Mouse (Mus musculus) c-Kit-positive CD71-positive TER-119-positive erythroid progenitor cells, embryonic 14.5 days (primary cell): ENCODE results near the gene Nadk2.

Source experiments
- DNase-seq: peaks from one replicate; pipeline ENCODE4 v3.0.0-alpha.2; 2013; ENCODE audit warnings: low spot score

Nadk2 gene

GRCm38 (mm10) chr15:9130772-9131498 lies 59.9 kb downstream of the Nadk2 start:
- no peak for DNase-seq

GRCm38 (mm10) chr15:9131499-9131888 lies 60.4 kb downstream of the Nadk2 start:
- DNase-seq = no peak

DNA sequence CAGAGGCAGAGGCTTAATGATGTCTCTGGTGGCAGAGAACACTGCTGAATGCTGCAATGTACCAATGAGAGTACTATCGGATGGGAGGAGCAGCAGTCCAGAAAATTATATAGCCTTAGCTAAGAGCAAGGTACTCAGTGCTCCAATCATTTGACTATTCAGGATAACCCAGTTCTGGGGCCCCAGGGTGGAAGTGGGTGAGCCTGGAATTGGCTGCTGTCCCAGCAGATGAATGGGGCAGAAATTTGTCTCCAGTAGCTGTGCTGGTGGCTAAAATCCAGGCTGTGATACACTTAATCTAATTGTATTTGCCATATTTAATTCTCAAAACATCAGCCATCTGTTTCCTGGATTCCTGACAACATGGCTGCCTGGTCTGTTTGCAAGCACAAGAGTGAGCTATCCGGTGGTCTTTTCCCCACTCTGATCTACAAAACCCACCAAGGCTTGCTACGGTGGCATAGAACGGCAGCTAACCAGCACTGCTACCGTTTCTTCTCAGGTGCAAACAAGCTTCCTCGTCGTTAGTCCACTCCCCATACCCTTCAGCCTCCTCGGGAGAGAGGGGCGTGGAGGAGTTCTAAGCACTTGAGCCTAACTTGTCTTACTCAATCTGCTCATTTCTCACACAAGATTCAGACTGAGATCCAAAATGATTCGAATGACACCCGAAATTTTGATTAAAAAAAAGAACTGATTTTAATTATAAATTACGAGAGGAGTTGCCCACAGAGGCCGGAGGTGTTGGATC lies 61.8 kb downstream of the Nadk2 start:
- DNase-seq = no peak

GRCm38 (mm10) chr15:9134891-9135507 lies 63.9 kb downstream of the Nadk2 start:
- no peak for DNase-seq

- peak; percentile 13 for DNase-seq
Measured at GRCm38 (mm10) chr15:9139447-9139846, 68.4 kb downstream of the Nadk2 start.

DNA sequence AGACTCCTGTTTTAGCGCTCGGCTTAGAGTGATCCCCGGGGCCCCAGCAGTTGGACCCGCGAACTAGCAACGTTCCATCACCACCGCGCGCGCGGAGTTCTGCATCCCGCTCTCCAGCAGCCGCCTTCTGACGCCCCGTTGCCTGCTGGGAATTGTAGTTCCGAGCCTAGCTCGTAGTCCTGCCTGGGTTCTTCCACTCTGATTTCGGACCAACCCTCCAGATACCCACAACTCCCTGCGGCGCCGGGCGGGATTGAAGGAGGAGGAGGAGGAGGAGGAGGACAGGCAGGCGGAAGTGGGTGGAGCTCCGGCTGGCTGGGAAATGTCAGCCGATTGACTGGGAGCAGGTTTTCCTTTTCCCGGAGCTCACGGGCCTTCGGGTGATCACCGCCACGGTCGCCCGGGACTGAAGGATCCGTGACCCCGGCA lies 69.2 kb downstream of the Nadk2 start, which contains the start of gene Lmbrd2:
Lmbrd2 (plus strand) TSS at position 299 of the 429 bp plus-strand sequence.
- DNase-seq = peak; percentile 97

GRCm38 (mm10) chr15:9140684-9141171 lies 69.7 kb downstream of the Nadk2 start:
- peak; percentile 45 for DNase-seq

- DNase-seq = no peak
Measured at GRCm38 (mm10) chr15:9155325-9155724, 84.3 kb downstream of the Nadk2 start, which contains the start of gene Skp2. Gene Skp2, minus strand, starts transcription at chr15:9155425.
